Mouse (Mus musculus) liver, embryonic 14.5 days (tissue): ENCODE results near the gene Mrpl14.

Experiments used
- CTCF ChIP-seq: IDR thresholded peaks from 2 replicates; pipeline ENCODE4 v1.5.1; 2016; ENCODE audit warnings: antibody characterized with exemption, low read depth, control low read depth
- EP300 ChIP-seq: IDR thresholded peaks from 2 replicates; pipeline ENCODE4 v1.6.1; 2016; ENCODE audit warnings: antibody characterized with exemption, low read depth

- peak; percentile 78 for TF ChIP-seq EP300
- no peak for TF ChIP-seq CTCF
Measured at GRCm38 (mm10) chr17:45745629-45746028, 59.5 kb downstream of the Mrpl14 start.
